Mouse (Mus musculus) WW6 (cell line): ENCODE measurements around the gene Setmar.
"Not testable (repeated sequence)": the region's sequence is repeated elsewhere in the genome, so short reads cannot be mapped to it uniquely, and the experiment has no call there.

Experiments used
- DNase-seq: peaks from one replicate; pipeline ENCODE4 v3.0.0-alpha.2; 2013; ENCODE audit warnings: low read depth, low spot score

Setmar gene

DNA sequence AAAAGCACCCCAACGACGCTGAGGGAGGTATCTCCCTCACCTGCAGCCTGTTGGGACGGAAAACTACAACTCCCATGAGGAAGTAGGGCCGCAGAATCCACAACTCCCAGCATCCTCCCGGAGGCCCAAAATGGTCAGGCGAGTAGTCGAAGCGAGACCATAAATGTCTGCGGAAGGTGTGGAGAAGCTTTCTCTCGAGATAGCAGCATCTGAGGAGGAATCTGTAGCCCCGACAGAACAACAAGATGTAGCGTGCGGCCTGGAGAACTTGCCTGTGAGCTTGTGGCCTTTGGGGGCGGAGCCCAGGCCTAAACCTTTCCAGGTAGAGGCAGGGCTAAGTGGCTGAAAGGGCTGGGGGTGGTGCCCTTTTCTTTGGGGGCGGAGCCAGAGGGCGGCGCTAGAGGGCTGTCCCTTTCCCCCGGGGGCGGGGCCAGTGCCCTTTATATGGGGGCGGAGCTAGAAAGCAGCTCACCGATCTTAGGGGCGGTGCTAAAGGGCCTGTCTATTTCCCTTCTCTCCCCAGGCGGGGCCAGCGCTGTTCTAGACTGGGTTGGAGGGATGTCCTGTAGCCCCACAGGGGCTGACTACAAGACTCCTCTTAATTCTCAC lies at the start of gene Setmar:
Setmar (plus strand) TSS at position 128 of the 609 bp plus-strand sequence.
- DNase-seq: peak; percentile 94

DNA sequence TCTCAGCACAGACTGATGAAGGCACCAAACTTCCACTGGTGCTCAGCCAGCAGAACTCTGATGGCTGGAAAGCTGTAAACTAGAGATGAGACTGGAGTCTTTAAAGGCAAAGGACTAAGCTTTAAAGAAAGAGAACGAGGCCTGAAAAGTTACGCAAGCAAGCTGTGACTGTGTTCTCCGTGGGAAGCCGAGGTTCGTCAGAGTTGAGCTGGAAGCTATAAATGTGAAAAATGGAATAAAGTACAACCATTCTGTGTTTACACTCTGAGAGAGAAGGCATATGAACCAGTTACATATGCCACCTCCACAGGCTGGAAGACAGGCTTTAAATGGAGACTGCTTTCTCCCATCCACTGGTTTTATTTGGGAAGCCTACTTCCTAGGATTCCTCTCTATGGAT lies 43.2 kb upstream of the Setmar start:
- no peak for DNase-seq

DNA sequence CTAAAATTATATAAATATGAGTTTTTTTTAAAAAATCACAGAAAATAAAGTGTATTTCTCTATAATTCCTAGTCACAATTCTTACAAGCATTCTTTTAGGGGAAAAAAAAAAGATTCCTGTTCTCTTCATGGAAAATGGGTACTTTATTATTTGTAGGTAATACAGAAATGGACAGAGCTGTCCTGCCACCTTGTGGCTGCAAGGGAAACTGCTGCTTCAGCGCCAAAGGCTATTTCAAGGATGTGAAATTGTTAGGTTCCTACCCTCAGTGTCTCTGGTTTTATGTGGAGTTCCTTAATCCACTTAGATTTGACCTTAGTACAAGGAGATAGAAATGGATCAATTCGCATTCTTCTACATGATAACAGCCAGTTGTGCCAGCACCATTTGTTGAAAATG lies 9.8 kb upstream of the Setmar start:
- DNase-seq: not testable (repeated sequence)

DNA sequence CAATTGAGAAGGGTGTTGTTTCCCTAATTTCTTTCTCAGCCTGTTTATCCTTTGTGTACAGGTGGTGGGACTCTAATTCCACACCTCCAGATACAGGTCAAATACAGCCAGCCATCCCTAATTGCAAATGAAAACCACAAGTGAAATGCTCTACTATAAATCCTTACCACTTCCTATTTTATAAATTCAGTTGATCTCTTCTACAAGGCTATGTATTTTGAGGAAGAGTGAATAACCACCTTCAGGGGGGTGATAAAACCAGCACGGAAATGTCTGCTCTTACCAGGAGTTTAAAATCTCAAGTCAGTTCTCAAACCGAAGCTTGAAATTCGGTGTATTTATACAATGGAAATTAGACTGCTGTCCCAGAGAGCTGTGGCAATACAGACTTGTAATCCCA lies 8.9 kb upstream of the Setmar start:
- no peak for DNase-seq

DNA sequence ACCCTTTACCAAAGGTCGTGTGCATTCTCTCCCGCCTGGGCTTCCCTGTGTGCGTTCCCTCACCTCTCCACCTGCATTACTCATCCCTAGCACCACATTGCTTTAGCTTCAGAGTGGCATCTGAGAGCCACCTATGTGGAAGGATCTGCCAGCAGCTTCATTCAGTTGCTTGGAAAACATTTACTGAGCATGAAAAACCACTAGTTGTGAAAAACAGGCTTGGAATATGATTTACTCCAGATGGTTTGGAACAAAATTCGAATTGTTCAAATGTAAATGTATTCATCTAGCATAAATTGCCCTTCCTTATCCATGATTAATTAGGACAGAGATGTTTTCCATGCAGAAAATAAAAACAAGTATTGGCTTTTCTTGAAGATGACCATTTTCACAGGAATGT lies 7.5 kb upstream of the Setmar start:
- DNase-seq: no peak

DNA sequence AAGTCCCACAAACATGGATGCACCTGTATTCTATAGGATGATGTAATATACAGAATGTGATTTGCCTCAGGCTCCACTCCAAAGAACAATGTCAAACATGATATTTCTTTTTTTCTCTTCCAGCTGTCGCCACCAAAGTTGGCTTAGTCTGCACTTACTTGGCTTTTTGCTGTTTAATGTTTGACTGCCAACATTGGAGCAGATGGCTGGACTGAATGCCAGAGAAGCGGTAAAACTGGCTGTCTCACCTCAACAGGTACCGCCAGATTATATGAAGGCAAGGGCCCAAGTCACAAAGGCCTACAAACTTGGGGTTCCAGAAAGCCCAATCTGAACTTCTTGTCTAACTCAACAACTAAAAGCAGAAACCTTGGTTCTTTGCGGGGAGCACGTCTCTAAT lies 6.8 kb upstream of the Setmar start:
- no peak for DNase-seq

DNA sequence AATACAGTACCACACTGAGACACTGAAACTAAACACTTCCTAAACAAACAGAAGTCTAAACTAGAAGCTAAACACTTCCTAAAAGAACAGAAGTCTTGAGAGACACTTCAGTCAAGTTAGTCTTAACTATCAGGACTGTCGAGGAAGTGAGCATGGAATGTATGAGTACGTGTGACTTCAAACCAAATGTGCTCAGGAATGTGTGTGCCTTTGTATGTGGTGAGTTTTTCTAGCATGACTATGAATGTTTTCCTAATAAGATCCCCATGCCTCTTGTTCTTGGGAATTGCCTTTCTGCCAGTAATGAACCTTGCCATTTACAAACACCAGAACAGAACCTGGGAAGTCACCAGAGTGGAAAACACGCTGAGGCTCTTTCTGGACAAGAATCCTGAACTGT lies 3.7 kb upstream of the Setmar start:
- no peak for DNase-seq

DNA sequence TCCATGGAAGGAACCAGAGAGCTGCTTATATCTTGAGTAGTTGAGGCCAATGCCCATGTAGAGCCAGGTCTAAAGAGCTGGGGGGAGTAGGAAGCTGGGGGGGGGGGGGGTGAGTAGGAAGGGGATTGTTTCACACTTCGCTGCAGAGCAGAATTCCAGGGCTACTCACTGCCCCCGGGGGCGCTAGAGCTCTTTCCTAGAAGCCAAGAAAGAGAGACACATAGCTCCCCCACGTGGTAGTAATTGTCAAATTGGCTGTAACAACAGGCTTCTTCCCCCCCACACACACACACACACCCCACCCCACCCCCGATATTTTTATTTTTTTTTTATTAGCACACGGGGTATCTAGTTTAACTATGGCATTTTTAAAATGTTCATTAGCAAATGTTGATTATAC lies 738 bp downstream of the Setmar start:
- DNase-seq: peak; percentile 34

DNA sequence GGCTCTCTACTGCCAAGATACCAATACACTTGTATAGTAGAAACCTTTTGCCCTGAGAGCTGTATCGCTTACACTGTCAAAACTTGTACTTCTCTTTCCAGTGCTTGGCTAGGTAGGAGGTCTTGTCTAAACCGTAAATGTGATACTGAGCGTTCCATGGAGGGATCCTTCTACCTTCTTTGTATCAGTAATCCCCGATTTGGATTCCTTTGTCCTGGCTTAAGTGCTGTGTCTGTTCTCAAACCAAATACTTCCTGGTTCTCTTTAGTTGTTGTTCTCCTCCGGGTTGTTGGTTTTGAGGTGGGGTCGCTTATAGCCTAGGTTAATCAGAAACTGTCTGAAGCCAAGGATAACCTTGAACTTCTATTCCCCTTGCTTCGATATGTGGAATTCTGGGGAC lies 6.1 kb downstream of the Setmar start:
- peak; percentile 48 for DNase-seq

DNA sequence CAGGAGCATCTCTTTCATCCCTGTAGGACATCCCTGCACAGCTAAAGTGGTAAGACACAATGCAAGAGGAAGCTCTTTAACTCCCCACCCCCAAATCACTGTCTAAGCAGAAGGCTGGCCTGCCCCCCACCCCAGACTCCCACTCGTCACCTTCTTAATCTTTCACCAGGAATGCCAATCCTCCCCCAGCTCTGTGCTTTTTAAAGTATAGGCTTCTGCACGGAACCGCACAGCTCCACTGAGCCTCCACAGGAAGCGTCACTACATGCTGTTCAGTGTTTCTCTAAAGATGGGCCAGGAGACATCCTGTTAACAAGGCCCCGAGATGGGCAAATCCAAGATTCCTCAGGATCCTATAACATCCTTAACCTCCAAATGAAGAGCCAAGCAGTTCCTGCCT lies 8.2 kb downstream of the Setmar start:
- no peak for DNase-seq

DNA sequence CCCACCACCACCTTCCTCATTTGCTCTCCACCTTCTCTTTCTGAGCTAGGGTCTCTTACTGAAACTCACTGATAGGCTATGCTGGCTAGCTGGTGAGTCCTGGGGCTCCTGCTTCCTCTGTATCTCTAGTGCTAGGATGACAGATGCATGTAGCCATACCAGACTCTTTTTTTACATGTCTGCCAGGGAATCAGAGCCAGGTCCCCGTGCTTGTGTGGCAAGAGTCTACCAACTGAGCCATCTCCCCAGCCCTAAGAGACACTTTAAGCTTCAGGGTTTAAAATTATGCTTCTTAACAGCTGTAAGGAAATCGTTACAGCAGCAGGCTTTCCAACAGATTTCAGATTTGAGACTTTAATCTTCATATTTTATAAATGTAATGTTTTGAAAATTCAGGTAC lies 9.1 kb downstream of the Setmar start:
- no peak for DNase-seq

DNA sequence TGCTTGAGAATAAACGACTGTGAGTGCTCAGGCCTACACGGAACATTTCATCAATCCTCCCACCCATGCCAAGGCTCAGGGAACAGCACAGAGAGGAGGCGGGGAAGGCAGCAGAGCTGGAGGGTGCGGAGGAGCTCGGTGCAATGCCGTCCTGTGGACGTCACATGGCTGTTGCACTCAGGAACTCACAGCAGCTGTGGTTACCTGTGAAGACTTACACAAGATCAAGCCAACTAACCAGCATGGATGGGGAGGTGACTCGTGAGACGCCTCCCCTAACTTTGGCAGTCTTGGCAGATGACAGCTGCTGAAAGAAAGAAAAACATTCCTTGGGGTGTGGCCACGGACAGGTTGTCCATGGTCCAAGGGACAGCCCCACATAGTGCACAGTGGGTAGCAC lies 9.8 kb downstream of the Setmar start:
- DNase-seq: no peak

DNA sequence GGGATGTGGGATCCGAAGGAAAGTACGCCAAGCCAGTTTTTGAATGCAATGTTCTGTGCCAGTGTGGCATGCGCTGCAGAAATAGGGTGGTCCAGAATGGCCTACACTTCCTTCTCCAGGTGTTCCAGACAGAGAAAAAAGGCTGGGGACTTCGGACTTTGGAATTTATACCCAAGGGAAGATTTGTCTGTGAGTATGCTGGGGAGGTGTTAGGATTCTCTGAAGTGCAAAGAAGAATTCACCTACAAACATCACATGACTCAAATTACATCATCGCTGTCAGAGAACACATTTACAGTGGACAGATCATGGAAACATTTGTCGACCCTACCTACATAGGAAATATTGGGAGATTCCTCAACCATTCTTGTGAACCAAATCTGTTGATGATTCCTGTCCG lies 11.0 kb downstream of the Setmar start:
- no peak for DNase-seq

DNA sequence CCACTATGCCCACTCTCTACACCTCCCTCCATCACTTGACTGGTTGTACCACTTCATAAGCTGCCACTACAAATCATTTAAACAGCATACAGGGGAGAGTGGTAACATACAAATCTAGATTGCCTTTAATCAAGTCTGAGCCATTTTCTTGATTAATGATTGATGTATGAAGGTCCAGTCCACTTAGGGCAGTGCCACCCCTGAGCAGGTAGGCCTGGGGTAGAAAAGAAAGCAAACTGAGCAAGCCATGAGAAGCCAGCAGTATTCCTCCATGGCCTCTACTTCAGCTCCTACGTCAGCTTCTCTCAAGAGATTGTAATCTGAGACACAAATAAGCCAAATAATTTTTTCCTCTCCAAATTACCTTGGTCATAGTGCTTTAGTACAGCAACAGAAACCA lies 26.5 kb downstream of the Setmar start:
- no peak for DNase-seq

DNA sequence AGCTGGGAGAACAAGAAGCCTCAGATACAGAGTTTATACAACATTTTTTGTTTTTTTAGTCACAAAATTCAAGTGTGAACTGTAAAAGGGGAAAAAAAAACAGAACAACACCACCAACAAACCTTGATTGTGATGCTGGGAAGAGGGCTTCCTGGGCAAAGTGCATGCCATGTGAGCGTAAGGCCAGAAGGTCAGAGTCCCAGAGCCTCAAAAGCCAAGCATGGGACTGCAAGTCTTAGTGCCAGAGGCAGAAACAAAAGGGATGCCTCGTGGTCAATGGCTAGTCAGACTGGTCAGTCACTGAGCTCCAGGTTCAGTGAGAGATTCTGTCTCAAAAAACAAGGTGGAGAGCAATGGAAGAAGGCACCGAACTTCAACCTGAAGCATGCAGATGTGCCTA lies 27.8 kb downstream of the Setmar start:
- DNase-seq: no peak

DNA sequence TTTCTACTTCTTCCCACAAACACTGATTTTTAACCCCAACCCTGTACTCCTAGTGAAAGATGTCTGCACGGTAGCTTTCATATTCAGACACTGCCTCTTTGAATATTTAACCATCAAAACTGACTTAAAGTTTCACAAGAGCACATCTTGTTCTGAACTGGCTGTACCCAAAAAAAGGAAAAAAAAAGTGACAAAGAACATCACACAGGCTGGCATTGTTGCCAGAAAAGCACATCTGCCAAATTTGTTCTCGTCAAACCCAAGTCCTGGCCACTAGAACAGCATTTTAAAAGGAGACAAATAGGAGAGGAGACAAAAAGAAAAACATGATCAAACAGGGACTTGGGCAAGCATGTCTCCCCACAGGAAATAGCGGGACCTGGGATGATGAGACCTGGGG lies 28.6 kb downstream of the Setmar start:
- no peak for DNase-seq

DNA sequence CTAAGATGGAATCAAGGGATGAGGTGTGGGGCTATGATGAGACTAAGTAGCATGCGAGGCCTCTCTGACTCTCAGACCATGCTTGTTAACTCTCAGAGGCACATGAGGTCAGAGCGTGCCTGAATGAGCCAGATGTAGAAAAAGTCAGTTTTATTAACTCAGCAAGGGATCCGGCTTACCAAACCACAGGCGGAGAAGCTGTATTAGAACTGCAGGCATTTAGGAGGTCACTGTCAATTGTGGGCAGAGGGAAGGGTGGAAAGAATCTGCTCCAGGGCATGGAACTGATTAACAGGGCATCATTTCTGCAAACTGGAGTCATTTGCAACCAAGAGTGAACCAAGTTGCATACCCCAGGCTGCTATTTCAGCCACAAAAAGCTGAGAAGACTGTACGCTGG lies 30.6 kb downstream of the Setmar start:
- DNase-seq: no peak

DNA sequence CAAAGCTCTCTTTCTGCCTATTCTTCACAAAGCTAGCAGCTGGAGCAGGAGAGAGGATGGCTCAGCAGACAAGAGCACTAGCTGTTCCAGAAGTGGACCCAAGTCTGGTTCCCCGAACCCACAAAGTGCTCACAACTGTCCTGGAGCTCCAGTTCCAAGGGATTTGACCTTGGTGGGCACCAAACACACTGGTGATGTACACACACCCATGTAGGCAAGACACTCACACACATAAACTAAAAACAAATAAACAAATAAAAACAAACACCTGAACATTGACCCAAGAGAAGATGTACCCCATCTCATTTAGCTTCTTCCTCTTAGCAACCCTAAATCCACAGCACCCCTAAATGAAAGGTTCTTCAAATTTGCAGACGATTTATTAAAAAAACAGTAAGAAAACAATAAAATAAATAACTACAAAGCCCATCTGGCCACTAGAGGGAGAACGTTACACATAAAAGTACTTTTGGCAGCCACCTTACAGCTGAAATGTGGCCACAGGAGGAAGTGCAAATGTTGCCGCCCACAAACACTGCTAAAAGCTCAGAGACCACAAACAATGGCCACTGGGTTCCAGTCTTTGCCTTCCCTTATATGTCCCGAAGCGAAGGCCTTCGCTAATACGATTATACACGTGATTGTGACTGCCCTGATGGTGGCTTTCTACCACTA lies 33.5 kb downstream of the Setmar start:
- peak; percentile 55 for DNase-seq

DNA sequence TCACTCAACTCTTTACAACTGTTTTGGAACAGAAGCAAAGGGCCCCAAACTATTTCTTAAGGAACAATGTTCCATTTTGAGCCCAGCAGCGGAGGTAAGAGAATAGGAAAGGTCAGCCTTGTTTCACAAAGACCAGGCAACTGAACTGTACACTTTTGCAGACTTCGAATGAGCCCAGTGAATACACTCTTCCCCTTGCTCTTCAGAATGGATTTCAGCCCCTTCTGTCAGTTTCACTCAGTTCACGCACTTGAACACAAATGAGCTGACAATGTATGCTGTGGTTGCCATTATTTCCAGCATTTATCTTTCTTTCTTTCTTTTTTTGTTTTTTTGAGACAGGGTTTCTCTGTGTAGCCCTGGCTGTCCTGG lies 34.0 kb downstream of the Setmar start:
- no peak for DNase-seq

DNA sequence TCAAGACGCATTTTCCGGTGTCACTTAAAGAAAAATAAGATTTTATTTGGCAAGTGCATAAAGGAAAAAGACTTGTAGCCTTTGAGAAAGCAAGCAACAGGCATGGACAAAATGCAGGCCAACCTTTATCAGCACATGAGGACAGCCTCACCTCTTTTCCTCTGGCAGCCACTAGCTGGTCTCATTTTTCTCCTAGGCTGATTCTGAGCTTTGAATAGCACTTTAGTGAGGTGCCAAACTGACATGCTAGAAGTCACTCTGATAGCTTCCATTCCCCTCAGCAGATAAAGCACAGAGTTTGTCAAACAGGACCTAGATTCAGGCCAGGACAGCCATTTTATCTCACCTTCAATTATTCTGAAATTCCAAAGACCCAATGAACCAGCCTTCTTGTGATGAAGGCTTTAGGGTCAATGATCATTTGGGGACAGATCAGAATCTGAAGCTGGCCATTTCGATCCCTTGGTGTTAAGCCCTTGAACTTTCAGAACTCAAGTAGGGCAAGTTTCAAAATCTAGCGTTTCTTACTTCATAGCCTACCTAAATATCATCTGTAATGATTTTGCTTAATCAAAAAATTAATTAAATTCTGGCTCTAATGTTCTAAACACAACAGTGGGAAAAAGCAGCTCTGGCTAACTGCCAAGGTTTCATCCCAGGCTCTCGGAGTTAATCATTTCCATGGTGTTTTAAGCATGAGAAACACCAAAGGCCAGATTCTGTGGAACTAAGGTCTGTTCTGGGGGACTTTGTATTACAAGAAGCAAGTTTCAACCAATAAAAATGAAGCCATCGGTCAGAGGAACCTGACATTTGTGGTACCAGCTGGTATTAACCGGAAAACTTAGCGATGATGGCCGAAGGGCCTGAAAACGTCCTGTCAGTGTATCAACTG lies 37.3 kb downstream of the Setmar start:
- DNase-seq: no peak

DNA sequence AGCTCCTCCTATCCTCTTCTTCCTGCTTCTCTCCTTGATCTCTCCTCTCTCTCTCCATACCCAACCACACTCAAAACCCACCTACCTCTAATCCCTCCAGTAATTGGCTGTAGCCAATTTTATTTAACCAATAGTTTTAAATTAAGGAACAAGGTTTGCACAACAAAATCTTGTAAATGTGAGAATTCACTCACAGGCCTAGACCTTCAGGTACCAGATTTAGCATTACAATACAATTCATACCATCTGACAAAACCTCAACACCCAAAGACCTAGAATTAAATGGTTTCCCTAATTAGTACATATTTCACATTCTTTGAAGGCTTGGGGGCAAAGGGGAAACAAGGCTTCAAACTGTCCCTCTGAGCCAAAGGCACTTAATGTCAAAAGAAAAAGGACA lies 42.5 kb downstream of the Setmar start:
- DNase-seq: no peak

DNA sequence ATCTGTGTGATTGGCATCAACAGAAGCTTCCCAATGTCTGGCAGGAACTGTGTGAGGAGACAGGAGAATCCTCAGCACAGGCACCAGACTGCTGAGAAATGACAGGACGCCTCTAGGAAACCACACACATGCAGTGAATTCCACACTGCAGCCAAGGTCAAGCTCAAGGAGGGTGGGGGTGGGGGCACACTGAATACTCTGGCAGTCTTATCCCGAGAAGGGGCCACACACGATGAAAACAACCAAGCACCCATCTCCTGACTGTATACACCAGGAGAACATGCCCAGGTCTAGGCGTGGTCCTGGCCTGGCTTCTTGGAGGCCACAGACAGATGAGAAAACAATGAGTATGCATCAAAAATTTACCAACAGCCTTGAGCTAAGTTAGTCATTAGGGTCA lies 45.5 kb downstream of the Setmar start:
- no peak for DNase-seq

DNA sequence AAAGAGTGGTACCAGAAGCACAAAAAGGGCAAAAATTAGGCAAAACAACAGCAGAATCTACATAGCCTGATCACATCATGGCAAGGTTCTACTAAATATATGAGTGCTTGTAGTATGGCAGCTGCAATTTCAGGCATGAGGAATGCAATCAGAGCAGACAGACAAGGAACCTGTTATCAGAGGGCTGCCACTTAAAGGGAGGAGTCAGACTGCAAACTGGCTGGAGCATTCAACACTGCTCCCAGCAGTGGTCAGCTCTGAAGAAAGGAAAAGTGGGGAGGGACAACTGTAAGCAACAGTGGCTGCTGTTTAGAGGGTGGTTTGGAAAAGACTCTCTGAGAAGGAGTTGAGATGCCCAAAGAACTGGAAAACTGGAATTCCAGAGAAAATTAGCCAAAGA lies 46.8 kb downstream of the Setmar start:
- no peak for DNase-seq
